Mouse (Mus musculus): Measurements from ENCODE around the gene Gm20708. TPM values are rescaled to one million over a fixed set of nuclear protein-coding genes. Genes with fewer than 3 reads are reported as not detected.

Gm20708 gene
- polyA plus RNA-seq, 1 experiment from 2014 or later, result 0.36 TPM

GRCm38 (mm10) chr11:117774925-117775324 is 34.5 kb upstream of the Gm20708 start:
- WGBS, result 90% methylated on average over 10 of the region's 10 CpGs

GRCm38 (mm10) chr11:117775540-117775939 is 33.9 kb upstream of the Gm20708 start:
- Histone ChIP-seq H3K9ac (no peak overlapping the region), H3K27ac (no peak overlapping the region), H3K27me3 (peaks cover 21% of the 10 kb centered on the region), H3K9me3 (replicated peaks) (no peaks in the 10 kb centered on the region), H3K4me2 (no peak overlapping the region), H3K36me3 (ENCODE audit: poor library complexity, severe bottlenecking) (no peaks in the 10 kb centered on the region), H3K4me1 (peaks cover 13% of the 10 kb centered on the region), H3K4me3 (no peak overlapping the region)
- no peak for ATAC-seq
- WGBS, result 86% methylated on average over 11 of the region's 13 CpGs

More at GRCm38 (mm10) chr11:117774925-117775324, 34.5 kb upstream of the Gm20708 start:
- H3K4me1 ChIP-seq, result peaks cover 12% of the 10 kb centered on the region
- no peak overlapping the region for H3K4me3 ChIP-seq
- no peak for ATAC-seq
- H3K27me3 ChIP-seq, result peaks cover 15% of the 10 kb centered on the region
- H3K36me3 ChIP-seq (ENCODE audit: poor library complexity, severe bottlenecking), result no peaks in the 10 kb centered on the region
- H3K27ac ChIP-seq, result no peak overlapping the region
- H3K9me3 ChIP-seq (replicated peaks), result no peaks in the 10 kb centered on the region
- no peak overlapping the region for H3K4me2 ChIP-seq
- H3K9ac ChIP-seq, result no peak overlapping the region

- Histone ChIP-seq H3K27ac (no peak overlapping the region), H3K4me1 (peaks cover 19% of the 10 kb centered on the region), H3K9ac (no peak overlapping the region), H3K36me3 (ENCODE audit: poor library complexity, severe bottlenecking) (no peaks in the 10 kb centered on the region), H3K4me3 (no peak overlapping the region), H3K4me2 (no peak overlapping the region), H3K27me3 (peaks cover 28% of the 10 kb centered on the region), H3K9me3 (replicated peaks) (no peaks in the 10 kb centered on the region)
- ATAC-seq, result no peak
- WGBS, result 90% methylated on average over 14 of the region's 14 CpGs
Observed at GRCm38 (mm10) chr11:117776085-117776792, 33.2 kb upstream of the Gm20708 start.

- H3K4me1 ChIP-seq, result peaks cover 19% of the 10 kb centered on the region
- no peak overlapping the region for H3K4me3 ChIP-seq
- H3K27me3 ChIP-seq, result peaks cover 37% of the 10 kb centered on the region
- no peak overlapping the region for H3K9ac ChIP-seq
- H3K4me2 ChIP-seq, result no peak overlapping the region
- no peak overlapping the region for H3K27ac ChIP-seq
- 88% methylated on average over 5 of the region's 5 CpGs for WGBS
- H3K9me3 ChIP-seq (replicated peaks), result no peaks in the 10 kb centered on the region
- ATAC-seq, result no peak
- no peaks in the 10 kb centered on the region for H3K36me3 ChIP-seq (ENCODE audit: poor library complexity, severe bottlenecking)
Observed at GRCm38 (mm10) chr11:117777111-117777510, 32.4 kb upstream of the Gm20708 start.

GRCm38 (mm10) chr11:117778031-117778430 is 31.4 kb upstream of the Gm20708 start:
- WGBS, result 93% methylated on average over 11 of the region's 11 CpGs

GRCm38 (mm10) chr11:117778851-117779433 is 30.5 kb upstream of the Gm20708 start:
- Histone ChIP-seq H3K4me2 (peak overlapping the region; percentile 55; the same call in 1 of the 2 replicates), H3K9me3 (replicated peaks) (no peaks in the 10 kb centered on the region), H3K4me1 (peaks cover 27% of the 10 kb centered on the region), H3K27ac (no peak overlapping the region), H3K4me3 (no peak overlapping the region), H3K27me3 (peaks cover 53% of the 10 kb centered on the region), H3K36me3 (ENCODE audit: poor library complexity, severe bottlenecking) (no peaks in the 10 kb centered on the region), H3K9ac (no peak overlapping the region)
- no peak for ATAC-seq
- WGBS, result 78% methylated on average over 12 of the region's 12 CpGs

More at GRCm38 (mm10) chr11:117778031-117778430, 31.4 kb upstream of the Gm20708 start:
- no peak for ATAC-seq
- no peak overlapping the region for H3K4me2 ChIP-seq
- H3K4me1 ChIP-seq, result peaks cover 21% of the 10 kb centered on the region
- no peak overlapping the region for H3K27ac ChIP-seq
- no peak overlapping the region for H3K4me3 ChIP-seq
- peaks cover 46% of the 10 kb centered on the region for H3K27me3 ChIP-seq
- no peak overlapping the region for H3K9ac ChIP-seq
- H3K9me3 ChIP-seq (replicated peaks), result no peaks in the 10 kb centered on the region
- no peaks in the 10 kb centered on the region for H3K36me3 ChIP-seq (ENCODE audit: poor library complexity, severe bottlenecking)

- Histone ChIP-seq H3K9ac (peak overlapping the region; percentile 6), H3K4me1 (peaks cover 27% of the 10 kb centered on the region), H3K9me3 (replicated peaks) (no peaks in the 10 kb centered on the region), H3K27me3 (peaks cover 60% of the 10 kb centered on the region), H3K27ac (no peak overlapping the region; the same call in 1 of the 2 replicates), H3K36me3 (ENCODE audit: poor library complexity, severe bottlenecking) (no peaks in the 10 kb centered on the region), H3K4me2 (peak overlapping the region; percentile 55), H3K4me3 (peak overlapping the region; percentile 24)
- ATAC-seq, result peak; percentile 33; the same call in 1 of the 2 replicates
- 5% methylated on average over 38 of the region's 38 CpGs for WGBS
Observed at GRCm38 (mm10) chr11:117779434-117780198, 29.9 kb upstream of the Gm20708 start.

GRCm38 (mm10) chr11:117780199-117780515 is 29.3 kb upstream of the Gm20708 start:
- peak overlapping the region; percentile 55 for H3K4me2 ChIP-seq
- 3% methylated on average over 17 of the region's 17 CpGs for WGBS
- no peak for ATAC-seq
- peaks cover 64% of the 10 kb centered on the region for H3K27me3 ChIP-seq
- H3K4me3 ChIP-seq, result peak overlapping the region; percentile 24
- H3K9me3 ChIP-seq (replicated peaks), result no peaks in the 10 kb centered on the region
- H3K4me1 ChIP-seq, result peaks cover 27% of the 10 kb centered on the region
- H3K27ac ChIP-seq, result no peak overlapping the region; the same call in 1 of the 2 replicates
- peak overlapping the region; percentile 6 for H3K9ac ChIP-seq
- H3K36me3 ChIP-seq (ENCODE audit: poor library complexity, severe bottlenecking), result no peaks in the 10 kb centered on the region

- Histone ChIP-seq H3K4me1 (peaks cover 27% of the 10 kb centered on the region), H3K4me3 (peak overlapping the region; percentile 24), H3K36me3 (ENCODE audit: poor library complexity, severe bottlenecking) (no peaks in the 10 kb centered on the region), H3K9me3 (replicated peaks) (no peaks in the 10 kb centered on the region), H3K4me2 (peak overlapping the region; percentile 55), H3K9ac (no peak overlapping the region), H3K27me3 (peaks cover 64% of the 10 kb centered on the region), H3K27ac (no peak overlapping the region)
- WGBS, result 1% methylated on average over 19 of the region's 19 CpGs
- no peak for ATAC-seq
Observed at GRCm38 (mm10) chr11:117780582-117781111, 28.8 kb upstream of the Gm20708 start.

GRCm38 (mm10) chr11:117781199-117781821 is 28.2 kb upstream of the Gm20708 start:
- peaks cover 64% of the 10 kb centered on the region for H3K27me3 ChIP-seq
- no peaks in the 10 kb centered on the region for H3K9me3 ChIP-seq (replicated peaks)
- peaks cover 27% of the 10 kb centered on the region for H3K4me1 ChIP-seq
- H3K9ac ChIP-seq, result no peak overlapping the region
- no peak overlapping the region for H3K4me3 ChIP-seq
- ATAC-seq, result no peak
- peak overlapping the region; percentile 55 for H3K4me2 ChIP-seq
- H3K36me3 ChIP-seq (ENCODE audit: poor library complexity, severe bottlenecking), result no peaks in the 10 kb centered on the region
- H3K27ac ChIP-seq, result no peak overlapping the region
- WGBS, result 23% methylated on average over 18 of the region's 18 CpGs

- H3K4me2 ChIP-seq, result peak within 1 kb of the TSS; percentile 60
- ATAC-seq, result no peak
- H3K27me3 ChIP-seq, result peaks cover 64% of the 10 kb centered on the region
- peak within 1 kb of the TSS; percentile 45 for H3K9ac ChIP-seq
- H3K36me3 ChIP-seq (ENCODE audit: poor library complexity, severe bottlenecking), result no peaks in the 10 kb centered on the region
- 40% methylated on average over 24 of the region's 24 CpGs for WGBS
- H3K27ac ChIP-seq, result no peak within 1 kb of the TSS
- no peaks in the 10 kb centered on the region for H3K9me3 ChIP-seq (replicated peaks)
- peaks cover 27% of the 10 kb centered on the region for H3K4me1 ChIP-seq
- peak within 1 kb of the TSS; percentile 30 for H3K4me3 ChIP-seq
Observed at GRCm38 (mm10) chr11:117781993-117782704, 27.3 kb upstream of the Gm20708 start, which contains the start of the genes Tmc8 and Tmc6. Gene Tmc8 (plus strand): TSS chr11:117782076. Gene Tmc6 (minus strand): TSS chr11:117782198.

Measured in forebrain, embryonic 13.5 days (tissue).